Mouse (Mus musculus) c-Kit-positive CD71-negative TER-119-negative erythroid progenitor cells, embryonic 14.5 days (primary cell): ENCODE data around the gene Cyp1a1.

ENCODE experiments used
- DNase-seq: peaks from one replicate; pipeline ENCODE4 v3.0.0-alpha.2; 2013; ENCODE audit warnings: low read depth

The Cyp1a1 gene

DNA sequence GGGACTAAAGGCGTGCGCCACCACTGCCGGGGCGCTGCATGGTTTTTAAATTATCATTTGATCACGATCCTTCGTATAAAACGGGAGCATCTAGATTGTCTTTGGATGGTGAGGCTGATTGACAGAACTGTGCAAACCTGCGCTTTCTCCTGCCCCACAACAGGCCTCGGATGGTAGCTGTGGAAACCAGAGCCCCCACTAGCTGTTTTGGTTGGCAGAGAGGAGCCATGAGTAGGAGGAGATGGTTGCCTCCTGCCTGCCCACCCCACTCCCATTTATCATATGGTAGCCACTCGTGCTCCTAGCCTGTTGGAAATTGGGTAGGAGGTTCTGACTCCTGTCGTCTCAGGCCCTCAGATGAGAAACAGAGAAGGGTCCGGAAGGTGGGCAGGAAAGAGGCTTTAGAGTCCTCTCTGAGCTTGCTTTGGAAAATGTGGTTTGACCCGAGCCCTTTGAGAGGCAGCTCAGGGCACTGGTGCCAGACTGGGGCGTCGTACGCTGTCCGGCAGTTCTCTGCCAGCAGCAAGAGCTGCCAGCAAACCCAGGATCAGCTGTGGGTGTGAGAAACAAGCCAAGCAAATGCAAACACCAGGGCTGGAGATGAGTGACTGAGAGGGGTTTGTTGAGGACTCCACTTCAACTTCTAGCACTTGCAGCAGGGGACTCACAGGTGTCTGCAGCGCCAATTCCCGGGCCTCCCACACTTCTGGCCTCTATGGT, 30.9 kb upstream of the Cyp1a1 start:
- no peak for DNase-seq

DNA sequence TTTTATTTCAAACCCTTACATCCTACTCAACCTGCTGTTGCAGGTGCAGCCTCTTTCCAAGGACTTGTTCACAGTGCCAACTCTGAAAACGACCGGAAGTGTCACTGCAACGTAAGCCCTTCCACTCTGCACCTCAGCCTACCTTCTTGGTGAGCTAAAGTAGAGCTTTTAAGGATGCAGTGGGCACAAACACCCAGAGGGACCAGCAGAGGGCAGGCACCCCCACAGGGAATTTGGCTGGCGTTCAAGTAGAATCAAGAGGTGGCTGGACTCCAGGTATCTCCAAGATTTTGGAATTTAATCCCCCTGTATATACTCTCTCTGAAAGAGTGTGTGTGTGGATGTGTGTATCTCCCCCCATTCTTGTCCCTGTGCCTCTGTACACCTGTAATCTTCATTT, 29.9 kb upstream of the Cyp1a1 start:
- DNase-seq, result no peak

DNA sequence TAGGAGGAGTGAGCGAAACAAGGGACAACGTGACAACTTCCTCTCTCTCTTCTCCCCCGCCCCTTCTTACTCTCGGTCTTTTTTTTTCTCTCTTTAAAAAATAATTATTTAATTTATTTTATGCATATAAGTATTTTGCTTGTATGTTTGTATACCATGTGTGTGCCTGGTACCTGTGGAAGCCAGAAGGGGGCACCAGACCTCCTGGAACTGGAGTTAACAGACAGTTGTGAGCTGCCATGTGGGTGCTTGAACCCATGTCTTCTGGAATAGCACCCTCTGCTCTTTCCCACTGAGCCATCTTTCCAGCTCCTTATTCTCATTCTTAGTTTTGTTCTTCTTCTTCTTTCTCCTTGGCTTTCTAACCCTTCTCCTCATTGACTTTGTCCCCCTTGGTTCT, 28.8 kb upstream of the Cyp1a1 start:
- no peak for DNase-seq

DNA sequence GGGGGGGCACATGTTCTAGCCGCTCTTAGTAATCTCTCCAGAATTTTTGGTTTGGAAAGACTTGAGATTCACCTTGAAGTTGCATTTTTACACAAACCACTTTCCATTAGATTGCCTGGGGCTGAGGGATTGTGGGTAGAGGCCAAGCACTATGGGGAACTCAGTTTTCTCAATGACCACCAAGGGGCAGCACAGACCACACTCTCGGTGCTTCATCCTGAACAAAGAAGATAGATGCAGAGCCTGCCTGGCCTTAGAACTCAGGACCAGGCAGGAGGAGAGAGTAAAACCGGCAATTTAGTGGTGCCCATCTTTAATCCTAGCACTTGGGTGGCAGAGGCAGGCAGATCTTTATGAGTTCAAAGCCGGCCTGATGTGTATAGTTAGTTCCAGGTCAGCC, 28.0 kb upstream of the Cyp1a1 start:
- peak; percentile 74 for DNase-seq

DNA sequence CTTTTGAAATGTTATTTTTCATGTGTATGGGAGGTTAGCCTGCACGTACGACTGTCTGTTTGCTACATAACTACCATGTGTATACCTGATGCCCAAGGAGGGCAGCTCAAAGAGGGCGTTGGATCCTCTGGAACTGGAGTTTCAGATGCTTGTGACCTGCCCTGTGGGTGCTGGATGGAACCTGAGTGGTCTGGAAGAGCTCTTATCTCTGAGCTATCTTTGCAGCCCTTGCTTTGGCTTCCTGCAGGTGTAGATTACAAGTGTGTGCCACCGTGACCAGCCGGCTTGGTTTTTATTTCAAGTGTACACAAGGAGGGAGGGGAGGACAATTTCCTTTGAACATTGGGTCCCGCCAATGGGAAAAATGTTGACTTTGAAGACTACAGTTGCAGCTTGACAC, 27.2 kb upstream of the Cyp1a1 start:
- no peak for DNase-seq

DNA sequence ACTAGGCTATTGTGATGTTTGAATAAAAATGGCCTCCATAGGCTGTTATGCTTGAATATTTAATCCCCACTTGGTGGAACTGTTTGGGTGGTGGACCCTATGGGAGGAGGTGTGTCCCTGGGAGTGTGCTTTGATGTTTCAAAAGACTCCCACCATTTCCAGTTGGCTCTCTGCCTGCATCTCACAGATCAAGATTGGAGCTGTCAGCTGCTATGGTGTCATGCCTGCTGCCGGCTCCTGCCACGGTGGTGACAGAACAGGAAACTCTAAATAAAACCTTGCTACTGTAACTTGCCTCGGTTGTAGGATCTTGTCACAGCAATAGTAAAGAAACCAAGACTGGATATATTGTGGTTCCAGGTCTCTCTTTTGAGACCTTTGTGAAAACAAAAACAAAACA, 26.2 kb upstream of the Cyp1a1 start:
- no peak for DNase-seq

DNA sequence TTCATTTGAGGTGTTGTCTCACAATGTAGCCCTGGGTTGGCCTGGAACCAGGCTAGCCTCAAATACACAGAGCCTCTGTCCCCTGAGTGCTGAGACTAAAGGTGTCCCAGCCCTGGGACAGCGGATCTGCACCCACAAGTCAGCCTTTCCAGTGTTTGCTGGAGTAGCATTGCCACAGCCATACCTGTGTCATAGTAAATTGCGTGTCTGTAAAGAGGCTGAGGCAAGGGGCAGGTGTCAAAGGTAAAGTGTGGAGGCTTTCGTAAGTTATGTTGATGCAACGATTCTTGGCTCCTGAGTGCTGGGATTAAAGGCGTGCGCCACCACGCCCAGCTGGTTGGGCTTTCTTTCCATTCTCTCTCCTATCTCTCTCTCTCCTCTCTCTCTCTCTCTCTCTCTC, 23.1 kb upstream of the Cyp1a1 start:
- no peak for DNase-seq

DNA sequence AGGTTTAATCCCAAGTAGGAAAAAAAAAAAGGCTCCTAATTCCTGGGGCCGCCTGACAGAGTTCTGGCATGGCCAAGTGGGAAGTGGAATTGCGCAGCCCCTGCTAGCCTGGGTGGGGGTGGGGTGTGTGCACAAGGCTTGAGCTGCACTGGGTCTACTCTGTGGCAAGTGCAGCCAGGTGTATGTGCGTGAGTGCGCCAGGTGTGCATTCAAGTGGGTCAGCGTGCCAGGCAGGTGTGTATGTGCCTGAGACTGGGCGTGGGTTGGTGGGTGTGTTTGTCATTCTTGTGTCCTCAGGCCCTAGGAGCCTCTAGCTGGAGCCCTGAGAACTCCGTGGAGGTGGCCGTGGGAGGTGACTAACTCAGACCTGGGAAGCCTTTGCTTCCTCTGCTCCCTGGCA, 21.2 kb upstream of the Cyp1a1 start:
- no peak for DNase-seq

DNA sequence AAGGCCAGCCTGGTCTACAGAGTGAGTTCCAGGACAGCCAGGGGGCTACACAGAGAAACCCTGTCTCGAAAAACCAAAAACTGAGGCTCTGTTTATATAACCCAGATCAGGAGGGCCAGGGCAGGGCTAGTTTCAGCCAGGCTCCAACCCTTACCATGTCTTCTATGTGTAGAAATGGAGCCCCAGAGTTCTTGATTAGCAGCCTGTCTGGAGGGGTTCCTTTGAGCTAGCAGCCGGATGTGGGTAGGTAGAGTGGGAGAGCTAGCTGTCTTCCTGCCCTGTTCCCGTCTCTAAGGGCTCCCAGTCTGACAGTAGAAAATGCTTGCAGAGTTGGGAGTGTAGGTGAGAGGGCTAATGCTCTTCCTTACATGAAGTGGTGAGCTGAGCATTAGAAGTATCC, 20.6 kb upstream of the Cyp1a1 start:
- no peak for DNase-seq

DNA sequence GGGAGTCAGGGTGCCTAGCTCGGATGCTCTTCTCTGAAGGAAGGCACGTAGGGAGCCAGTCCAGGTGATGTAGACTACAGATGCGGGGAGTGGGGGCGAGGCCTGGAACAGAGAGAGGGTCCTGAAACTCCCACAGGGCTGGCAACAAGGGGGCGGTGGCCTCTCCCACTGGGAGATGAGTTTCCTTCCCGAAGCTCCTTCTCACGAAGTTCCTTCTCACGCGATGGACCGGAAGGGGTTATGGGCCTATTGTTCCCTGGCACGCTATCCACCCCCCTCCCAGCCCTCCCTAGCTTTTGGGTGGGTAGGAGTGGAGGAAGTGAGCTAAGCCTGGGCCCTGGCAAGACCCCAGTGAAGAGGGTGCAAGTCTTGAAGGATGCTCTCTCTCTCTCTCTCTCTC, 19.9 kb upstream of the Cyp1a1 start:
- no peak for DNase-seq

DNA sequence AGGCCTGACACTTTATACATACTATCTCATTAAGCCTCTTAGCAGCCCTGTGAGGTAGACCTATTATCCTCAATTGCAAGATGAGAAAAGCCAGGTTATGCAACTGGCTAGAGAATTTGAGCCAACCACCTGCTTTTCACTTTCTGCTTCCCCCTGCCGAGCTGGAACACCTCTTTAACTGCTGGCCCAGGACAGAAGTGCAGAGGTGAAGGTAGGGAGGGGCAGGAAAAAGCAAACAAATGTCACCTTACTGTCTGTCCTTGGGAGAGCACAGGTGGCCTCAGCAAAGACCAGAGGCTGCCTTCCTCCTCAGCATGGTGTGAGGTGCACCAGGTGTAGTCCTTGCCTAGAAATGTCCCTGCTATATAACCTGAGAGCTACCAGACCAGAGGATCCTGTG, 19.5 kb upstream of the Cyp1a1 start:
- no peak for DNase-seq

DNA sequence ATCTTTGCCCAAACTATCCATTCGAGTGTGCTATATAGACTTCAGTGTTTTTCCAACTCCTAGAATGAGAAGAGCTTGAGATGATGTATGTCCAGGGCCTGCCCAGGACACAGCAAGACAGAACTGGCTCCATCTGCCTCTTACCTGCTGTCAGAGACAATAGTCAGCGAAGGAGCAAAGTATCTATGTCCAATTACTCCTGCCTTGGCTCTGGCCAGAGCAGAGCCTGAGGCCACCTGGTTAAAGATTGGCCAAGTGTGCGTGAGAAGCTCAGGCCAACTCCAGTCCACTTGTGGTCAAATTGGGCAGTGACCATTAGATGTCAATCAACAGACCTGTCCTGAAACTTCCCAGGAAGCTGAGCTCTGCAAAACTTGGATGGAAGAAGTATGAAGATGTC, 18.2 kb upstream of the Cyp1a1 start:
- no peak for DNase-seq

DNA sequence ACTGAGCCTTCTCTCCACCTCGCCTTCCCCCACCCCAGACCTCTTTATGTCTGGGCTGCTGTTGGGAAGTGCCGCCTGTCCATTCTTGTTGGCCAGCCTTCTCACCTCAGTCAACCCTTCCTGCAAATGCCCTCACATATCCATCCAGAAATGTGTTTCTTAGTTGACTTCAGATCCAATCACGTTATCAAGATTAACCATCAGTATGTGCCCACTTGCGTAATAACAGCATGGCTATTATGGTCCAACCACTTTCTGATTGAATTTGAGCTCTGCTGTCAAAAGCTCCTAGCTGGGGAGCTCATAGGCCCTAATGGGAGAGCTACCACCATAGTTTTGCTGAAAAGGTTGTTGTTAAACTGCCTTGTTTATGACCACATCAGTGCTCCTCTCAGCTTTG, 16.7 kb upstream of the Cyp1a1 start:
- DNase-seq, result no peak

DNA sequence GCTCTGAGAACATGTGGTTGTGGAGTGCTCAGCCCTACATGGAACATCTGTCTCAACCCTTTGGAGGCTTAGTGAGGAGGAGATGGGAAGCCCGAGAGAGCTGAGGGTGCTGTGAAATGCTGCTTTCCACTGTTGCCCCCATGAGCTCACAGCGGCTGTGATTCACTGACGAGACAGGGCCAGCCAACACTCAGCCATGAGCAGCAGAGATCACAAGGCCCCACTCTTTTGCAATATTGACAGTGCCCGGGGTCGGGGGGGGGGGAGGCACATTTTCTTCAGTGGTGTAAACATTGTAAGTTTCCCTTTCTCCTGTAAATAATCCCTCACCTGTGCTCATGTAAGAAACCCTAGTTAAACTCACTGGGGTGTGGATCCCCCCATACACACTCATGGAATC, 16.2 kb upstream of the Cyp1a1 start:
- DNase-seq, result no peak

DNA sequence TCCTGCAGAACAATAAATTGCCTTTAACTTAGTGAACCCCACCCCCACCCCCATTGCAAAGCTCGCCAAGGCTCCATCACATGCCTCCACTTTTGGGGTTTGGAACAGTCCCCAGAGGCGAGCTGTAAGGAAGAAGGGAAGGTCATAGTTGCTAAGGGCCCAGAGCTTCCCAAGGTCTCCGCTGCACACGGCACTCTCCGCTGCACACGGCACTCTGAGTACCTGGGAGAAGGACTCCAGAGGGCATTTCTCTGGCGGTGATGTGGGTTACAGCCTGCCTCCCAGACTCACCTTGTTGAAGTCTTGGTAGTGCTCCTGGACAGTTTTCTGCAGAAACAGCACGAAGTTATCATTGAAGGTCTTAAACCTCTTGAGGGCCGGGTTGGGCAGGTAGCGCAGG, 6.3 kb upstream of the Cyp1a1 start:
- DNase-seq, result no peak

DNA sequence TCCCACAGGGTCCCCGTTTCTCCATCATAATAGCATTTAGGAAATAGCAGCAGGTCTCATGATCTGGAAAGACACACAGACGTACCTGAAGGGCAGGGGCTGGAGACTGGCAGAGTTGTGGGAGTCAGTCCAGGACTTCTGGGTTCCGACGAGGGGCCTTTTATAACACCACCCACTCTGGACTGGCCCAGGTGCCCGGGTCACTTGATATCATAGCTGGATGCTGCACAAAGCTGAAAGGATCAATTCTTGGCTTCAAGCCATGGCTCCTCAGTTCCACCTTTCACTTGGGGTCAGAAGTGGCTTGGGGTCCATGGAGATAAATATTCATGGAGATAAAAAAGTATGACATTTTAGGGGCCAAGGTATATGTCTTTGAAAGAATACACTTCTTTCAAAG, 4.2 kb upstream of the Cyp1a1 start, which contains the start of gene Cyp1a2:
Gene Cyp1a2 (minus strand): TSS at position 184 of the 400 bp plus-strand sequence.
- no peak for DNase-seq

DNA sequence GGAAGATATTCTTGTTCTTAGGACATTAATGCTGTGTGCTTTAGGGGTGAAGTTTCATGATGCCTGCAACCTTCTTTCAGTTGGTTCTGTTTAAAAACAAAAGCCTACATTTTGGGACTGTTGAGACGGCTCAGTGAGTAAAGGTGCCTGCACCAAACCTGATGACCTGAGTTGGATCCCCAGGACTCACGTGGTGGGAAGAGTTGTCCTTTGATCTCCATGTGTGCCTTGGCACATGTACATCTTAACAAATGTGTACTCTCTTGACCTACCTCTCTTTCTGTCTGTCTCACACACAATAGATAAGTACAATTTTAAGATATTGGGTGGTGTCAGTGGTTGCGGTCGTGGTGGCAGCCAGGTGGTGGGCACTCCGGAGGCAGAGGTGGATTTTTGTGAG, 1.7 kb upstream of the Cyp1a1 start:
- DNase-seq, result no peak

DNA sequence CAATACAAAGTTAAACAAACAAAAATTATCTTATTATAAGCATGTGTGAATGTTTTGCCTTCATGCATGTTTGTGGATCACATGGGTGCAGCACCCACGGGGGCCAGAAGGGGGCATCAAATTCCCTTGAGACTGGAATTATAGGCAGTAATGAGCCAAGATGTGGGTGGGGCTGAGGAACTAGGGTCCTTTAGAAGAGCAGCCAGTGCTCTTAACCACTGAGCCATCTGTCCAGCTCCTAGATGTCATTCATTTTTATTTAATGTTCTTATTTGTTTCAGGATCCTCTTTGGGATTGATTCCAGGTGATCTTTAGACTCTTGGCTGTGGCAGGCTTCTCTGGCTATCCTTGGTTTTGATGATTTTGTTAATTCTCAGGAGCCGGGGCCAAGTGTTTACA, 430 bp downstream of the Cyp1a1 start:
- no peak for DNase-seq

DNA sequence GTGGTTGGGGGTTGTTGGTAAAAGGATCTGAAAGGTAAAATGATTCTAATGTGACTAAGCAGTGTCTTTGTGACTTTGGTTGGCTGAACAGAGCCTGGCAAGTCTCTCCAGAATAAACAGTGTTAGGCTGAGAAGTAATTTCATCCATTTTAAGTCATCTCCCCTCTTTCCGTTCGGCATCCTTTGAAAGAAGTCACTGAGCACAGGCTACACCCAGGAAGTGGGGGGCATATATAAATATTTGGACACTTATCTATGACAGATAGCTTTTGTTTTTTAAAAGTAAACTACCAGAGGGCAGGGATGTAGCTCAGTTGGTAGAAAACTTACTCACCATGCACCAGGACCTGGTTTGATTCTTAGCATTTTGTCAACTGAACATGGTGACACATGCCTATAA, 878 bp downstream of the Cyp1a1 start:
- no peak for DNase-seq

DNA sequence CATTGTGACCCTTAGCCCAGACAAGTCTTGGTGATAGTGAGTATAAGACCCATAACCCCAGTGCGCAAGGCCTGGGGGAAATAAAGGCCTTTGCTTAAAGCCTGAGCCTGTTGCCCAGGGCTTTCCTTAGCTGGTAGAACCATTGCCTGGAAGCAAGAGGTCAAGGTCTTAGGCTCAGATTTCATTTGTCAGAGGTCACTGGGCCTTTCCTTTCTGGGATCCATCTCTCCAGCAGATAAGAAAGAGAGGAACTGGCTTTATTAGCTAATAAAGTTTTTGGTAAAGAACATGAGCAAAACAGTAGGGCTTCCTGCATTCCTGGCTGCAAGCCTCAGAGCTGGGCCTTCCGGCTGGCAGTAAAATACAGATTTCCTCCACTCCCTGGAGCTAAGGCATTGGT, 6.4 kb downstream of the Cyp1a1 start:
- DNase-seq, result no peak

DNA sequence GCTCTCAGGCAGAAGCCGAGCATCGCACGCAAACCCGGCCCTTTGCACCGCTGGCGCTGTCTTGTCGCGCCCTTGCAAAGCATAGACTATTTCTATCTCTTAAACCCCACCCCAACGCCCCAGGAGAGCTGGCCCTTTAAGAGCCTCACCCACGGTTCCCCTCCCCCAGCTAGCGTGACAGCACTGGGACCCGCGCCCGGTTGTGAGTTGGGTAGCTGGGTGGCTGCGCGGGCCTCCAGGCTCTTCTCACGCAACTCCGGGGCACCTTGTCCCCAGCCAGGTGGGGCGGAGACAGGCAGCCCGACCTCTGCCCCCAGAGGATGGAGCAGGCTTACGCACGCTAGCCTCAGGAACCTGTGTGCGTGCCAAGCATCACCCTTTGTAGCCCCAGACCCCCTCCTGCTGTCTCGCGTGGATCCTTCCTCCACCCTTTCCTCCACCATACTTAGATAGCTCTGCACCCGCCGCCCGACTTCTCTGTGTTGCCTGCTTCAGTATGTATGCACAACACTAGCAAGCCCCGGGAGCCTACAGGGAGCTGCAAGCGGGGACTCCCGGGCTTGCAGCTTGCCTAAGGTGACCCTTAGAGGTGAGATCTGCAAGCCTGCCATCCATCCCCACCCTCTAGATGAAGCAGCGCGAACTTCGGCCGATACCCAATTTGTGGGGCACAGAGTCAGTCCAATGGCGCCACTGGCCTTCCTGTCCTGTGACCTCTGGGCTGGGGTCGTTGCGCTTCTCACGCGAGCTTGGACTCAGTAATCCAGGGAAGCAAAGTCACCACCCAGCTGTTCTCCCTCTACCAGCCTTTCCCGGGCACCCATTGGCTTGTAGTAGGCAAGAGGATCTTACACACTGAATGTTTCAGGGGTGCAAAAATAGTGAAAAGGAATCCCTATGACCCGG, 8.9 kb downstream of the Cyp1a1 start:
- DNase-seq, result no peak

DNA sequence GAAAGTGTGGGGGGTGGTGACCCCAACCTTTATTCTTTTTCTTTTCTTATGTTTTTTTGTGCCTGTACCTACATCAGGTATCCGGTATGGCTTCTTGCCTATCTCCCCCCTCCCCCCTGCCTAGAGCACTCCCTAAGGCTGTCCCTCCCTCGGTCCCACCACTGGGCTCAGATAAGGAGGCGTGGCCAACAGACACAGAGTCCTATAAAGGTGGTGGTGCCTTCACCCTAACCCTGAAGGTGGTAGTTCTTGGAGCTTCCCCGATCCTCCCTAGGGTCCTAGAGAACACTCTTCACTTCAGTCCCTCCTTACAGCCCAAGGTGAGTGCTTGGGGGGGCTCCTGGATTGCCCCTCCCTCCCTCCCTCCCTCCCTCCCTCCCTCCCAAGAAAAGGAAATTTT, 9.7 kb downstream of the Cyp1a1 start:
- no peak for DNase-seq

DNA sequence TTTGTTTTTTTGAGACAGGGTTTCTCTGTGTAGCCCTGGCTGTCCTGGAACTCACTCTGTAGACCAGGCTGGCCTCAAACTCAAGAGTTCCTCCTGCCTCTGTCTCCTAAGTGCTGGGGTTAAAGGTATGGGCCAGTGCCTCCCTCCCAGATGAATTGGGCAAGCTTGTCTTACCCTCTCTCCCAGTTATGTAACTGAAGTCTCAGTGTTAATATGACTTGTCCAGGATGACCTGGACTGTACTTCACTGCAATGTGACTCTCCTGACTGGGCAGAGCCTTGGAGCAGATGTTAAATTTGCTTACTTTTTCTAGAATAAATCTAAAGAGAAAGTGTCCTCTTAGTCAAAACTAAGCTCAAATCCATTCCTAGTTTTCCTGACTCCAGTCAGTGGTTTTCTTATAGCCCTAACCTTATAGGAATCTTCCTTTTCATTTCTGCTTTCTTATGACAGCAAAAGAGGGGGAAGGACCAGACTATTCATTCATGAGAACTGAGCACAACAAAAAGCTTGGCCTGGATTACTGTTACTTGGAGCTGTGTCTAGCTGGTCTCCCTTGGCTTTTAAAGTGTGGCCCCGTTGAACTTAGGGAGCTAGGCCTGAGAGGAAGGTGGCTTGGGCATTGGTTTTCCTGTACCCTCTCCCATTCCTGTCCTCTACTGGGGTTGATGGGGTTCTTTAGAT, 10.9 kb downstream of the Cyp1a1 start:
- no peak for DNase-seq
